Mouse (Mus musculus) liver, embryonic 14.5 days (tissue): Measurements from ENCODE around the gene Klk7.

Experiments
- CTCF ChIP-seq: IDR thresholded peaks from 2 replicates; pipeline ENCODE4 v1.5.1; 2016; ENCODE audit warnings: antibody characterized with exemption, low read depth, control low read depth
- EP300 ChIP-seq: IDR thresholded peaks from 2 replicates; pipeline ENCODE4 v1.6.1; 2016; ENCODE audit warnings: antibody characterized with exemption, low read depth

DNA sequence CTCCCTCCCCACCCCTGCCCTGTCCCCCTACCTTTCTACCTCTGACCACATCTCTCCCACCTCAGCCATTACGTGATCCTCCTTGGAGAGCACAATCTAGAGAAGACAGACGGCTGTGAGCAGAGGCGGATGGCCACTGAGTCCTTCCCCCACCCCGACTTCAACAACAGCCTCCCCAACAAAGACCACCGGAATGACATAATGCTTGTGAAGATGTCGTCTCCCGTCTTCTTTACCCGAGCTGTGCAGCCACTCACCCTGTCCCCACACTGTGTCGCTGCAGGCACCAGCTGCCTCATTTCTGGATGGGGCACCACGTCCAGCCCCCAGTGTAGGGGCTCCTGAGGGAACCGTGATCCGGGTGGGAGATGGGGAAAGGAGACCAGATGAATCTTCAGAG, 33.7 kb upstream of the Klk7 start:
- TF ChIP-seq CTCF (no peak), EP300 (no peak)
